Mouse (Mus musculus): ENCODE measurements around the gene Carmil1.
A peak's percentile ranks its signal among the peaks of the same experiment; 100 is the strongest.

The Carmil1 gene

GRCm38 (mm10) chr13:24040221-24040620 is 240.4 kb downstream of the Carmil1 start:
- no peak for DNase-seq (ENCODE audit: low spot score)

GRCm38 (mm10) chr13:24037502-24037901 is 243.1 kb downstream of the Carmil1 start:
- no peak for DNase-seq (ENCODE audit: low spot score)

GRCm38 (mm10) chr13:24036150-24036549 is 244.4 kb downstream of the Carmil1 start:
- no peak for DNase-seq (ENCODE audit: low spot score)

GRCm38 (mm10) chr13:24027191-24028170 is 253.1 kb downstream of the Carmil1 start:
- DNase-seq (ENCODE audit: low spot score): peak; percentile 66

GRCm38 (mm10) chr13:24018515-24018914 is 262.1 kb downstream of the Carmil1 start:
- no peak for DNase-seq (ENCODE audit: low spot score)

- DNase-seq (ENCODE audit: low spot score): no peak
Measured at GRCm38 (mm10) chr13:24005528-24005927, 275.1 kb downstream of the Carmil1 start.

- no peak for DNase-seq (ENCODE audit: low spot score)
Measured at GRCm38 (mm10) chr13:24001797-24002196, 278.8 kb downstream of the Carmil1 start.

- DNase-seq (ENCODE audit: low spot score): no peak
Measured at GRCm38 (mm10) chr13:24001081-24001480, 279.5 kb downstream of the Carmil1 start.

- no peak for DNase-seq (ENCODE audit: low spot score)
Measured at GRCm38 (mm10) chr13:23998826-23999225, 281.8 kb downstream of the Carmil1 start.

GRCm38 (mm10) chr13:23994756-23995155 is 285.8 kb downstream of the Carmil1 start:
- DNase-seq (ENCODE audit: low spot score): no peak

- no peak for DNase-seq (ENCODE audit: low spot score)
Measured at GRCm38 (mm10) chr13:23994024-23994423, 286.6 kb downstream of the Carmil1 start.

- DNase-seq (ENCODE audit: low spot score): peak; percentile 79
Measured at GRCm38 (mm10) chr13:23990928-23991327, 289.7 kb downstream of the Carmil1 start, which contains the start of gene Scgn. Gene Scgn (minus strand): TSS chr13:23991214.

GRCm38 (mm10) chr13:23990451-23990850 is 290.1 kb downstream of the Carmil1 start:
- no peak for DNase-seq (ENCODE audit: low spot score)

GRCm38 (mm10) chr13:23985130-23985529 is 295.5 kb downstream of the Carmil1 start:
- peak; percentile 14 for DNase-seq (ENCODE audit: low spot score)

GRCm38 (mm10) chr13:23972271-23972670 is 308.3 kb downstream of the Carmil1 start:
- no peak for DNase-seq (ENCODE audit: low spot score)

- no peak for DNase-seq (ENCODE audit: low spot score)
Measured at GRCm38 (mm10) chr13:23971870-23972269, 308.7 kb downstream of the Carmil1 start.

- DNase-seq (ENCODE audit: low spot score): no peak
Measured at GRCm38 (mm10) chr13:23964909-23965308, 315.7 kb downstream of the Carmil1 start.
